8 mouse cellular contexts compared by ENCODE assay signal in genomic region chr12:16568496-16568895, GRCm38 (mm10). TPM values are rescaled to one million over a fixed set of nuclear protein-coding genes. Genes with fewer than 3 reads are reported as not detected.
A peak's percentile ranks its signal among the peaks of the same experiment; 100 is the strongest.
DNase-seq lines count a peak whose midpoint lies in the region; ATAC-seq and TF ChIP-seq lines count a peak whose summit lies in the region.

No protein-coding gene starts in this region.

- TF ChIP-seq POLR2A in testis, adult 2 months (IDR thresholded peaks at IDR 0.05; ENCODE audit: control insufficient read depth, low read depth, low read length) = no peak

- WGBS in forebrain, embryonic 13.5 days = 27% methylated on average over 4 of the region's 4 CpGs
- WGBS in liver, embryonic 14.5 days (ENCODE audit: insufficient replicate concordance) = 24% methylated on average over 4 of the region's 4 CpGs
- WGBS in neural tube, embryonic 12.5 days = 32% methylated on average over 4 of the region's 4 CpGs

- no peaks in the 10 kb centered on the region for H3K27me3 ChIP-seq in testis, adult 2 months (ENCODE audit: control insufficient read depth, insufficient read depth, low read length)
- H3K27me3 ChIP-seq in forebrain, embryonic 13.5 days = no peaks in the 10 kb centered on the region
- no peaks in the 10 kb centered on the region for H3K27me3 ChIP-seq in liver, embryonic 14.5 days (ENCODE audit: control insufficient read depth, insufficient read depth, low read length)
- H3K27me3 ChIP-seq in neural tube, embryonic 12.5 days (replicated peaks) = no peaks in the 10 kb centered on the region

- TF ChIP-seq EP300 in liver, embryonic 14.5 days (IDR thresholded peaks at IDR 0.05; ENCODE audit: low read depth) = no peak

- no peak overlapping the region for H3K4me3 ChIP-seq in testis, adult 2 months (ENCODE audit: control insufficient read depth, low read depth, low read length)
- H3K4me3 ChIP-seq in forebrain, embryonic 13.5 days = no peak overlapping the region
- H3K4me3 ChIP-seq in liver, embryonic 14.5 days (ENCODE audit: insufficient read depth in 1 of 2, low read depth in 2 of 2, low read length in 2 of 2) = no peak overlapping the region
- H3K4me3 ChIP-seq in neural tube, embryonic 12.5 days = no peak overlapping the region

- no peaks in the 10 kb centered on the region; the same call in 1 of the 2 replicates for H3K4me1 ChIP-seq in testis, adult 2 months (ENCODE audit: control insufficient read depth, insufficient read depth, low read length)
- H3K4me1 ChIP-seq in forebrain, embryonic 13.5 days = no peaks in the 10 kb centered on the region
- H3K4me1 ChIP-seq in liver, embryonic 14.5 days (replicated peaks; ENCODE audit: control insufficient read depth in 2 of 2, insufficient read depth in 2 of 2, low read length in 1 of 2) = no peaks in the 10 kb centered on the region
- no peaks in the 10 kb centered on the region; the same call in 1 of the 2 replicates for H3K4me1 ChIP-seq in neural tube, embryonic 12.5 days

- DNase-seq in testis, postnatal 14 days (ENCODE audit: low spot score) = no peak
- peak; percentile 66 for DNase-seq in c-Kit-positive CD71-negative TER-119-negative erythroid progenitor cells, embryonic 14.5 days (ENCODE audit: low read depth)
- DNase-seq in liver, embryonic 14.5 days (ENCODE audit: low read depth in 3 of 3, low spot score in 3 of 3) = peak; percentile 34 to 57 (median 42)
- DNase-seq in yolk sac, embryonic 10.5 days (ENCODE audit: low spot score) = peak; percentile 44

- peak; percentile 24; the same call in 1 of the 2 replicates for TF ChIP-seq CTCF in testis, adult 2 months (IDR thresholded peaks at IDR 0.05; ENCODE audit: control insufficient read depth, insufficient read depth, insufficient replicate concordance, low read depth, low read length)
- TF ChIP-seq CTCF in liver, embryonic 14.5 days (IDR thresholded peaks at IDR 0.05; ENCODE audit: low read depth) = peak; percentile 87

- no peak overlapping the region for H3K4me2 ChIP-seq in forebrain, embryonic 13.5 days
- H3K4me2 ChIP-seq in liver, embryonic 14.5 days (ENCODE audit: low read depth) = no peak overlapping the region
- no peak overlapping the region for H3K4me2 ChIP-seq in neural tube, embryonic 12.5 days (replicated peaks)

- no peak overlapping the region for H3K9ac ChIP-seq in forebrain, embryonic 13.5 days
- H3K9ac ChIP-seq in liver, embryonic 14.5 days (replicated peaks) = no peak overlapping the region
- H3K9ac ChIP-seq in neural tube, embryonic 12.5 days = no peak overlapping the region

- no peaks in the 10 kb centered on the region for H3K9me3 ChIP-seq in forebrain, embryonic 13.5 days (replicated peaks)
- no peaks in the 10 kb centered on the region for H3K9me3 ChIP-seq in liver, embryonic 14.5 days (ENCODE audit: control insufficient read depth, low read length)
- no peaks in the 10 kb centered on the region for H3K9me3 ChIP-seq in neural tube, embryonic 12.5 days

- no peaks in the 10 kb centered on the region for H3K36me3 ChIP-seq in testis, adult 2 months (ENCODE audit: control insufficient read depth, insufficient read depth, low read length)
- H3K36me3 ChIP-seq in forebrain, embryonic 13.5 days (ENCODE audit: poor library complexity, severe bottlenecking) = peaks cover 55% of the 10 kb centered on the region
- H3K36me3 ChIP-seq in liver, embryonic 14.5 days (replicated peaks; ENCODE audit: control insufficient read depth, insufficient read depth, low read depth) = peaks cover 10% of the 10 kb centered on the region
- peaks cover 47% of the 10 kb centered on the region for H3K36me3 ChIP-seq in neural tube, embryonic 12.5 days

- peak; percentile 77 for ATAC-seq in forebrain, embryonic 13.5 days
- ATAC-seq in inflammation-experienced regulatory T-cells, adult 6 months = peak; percentile 78
- ATAC-seq in liver, embryonic 14.5 days (ENCODE audit: insufficient read depth) = peak; percentile 51; the same call in 1 of the 2 replicates
- 0 out of 2 replicates have a peak, but pooled peaks have one; percentile 56 for ATAC-seq in neural tube, embryonic 12.5 days (ENCODE audit: low FRiP score, low read depth)

- no peak overlapping the region for H3K27ac ChIP-seq in testis, adult 2 months (ENCODE audit: control insufficient read depth, insufficient read depth, low read depth, low read length)
- no peak overlapping the region for H3K27ac ChIP-seq in forebrain, embryonic 13.5 days
- no peak overlapping the region for H3K27ac ChIP-seq in liver, embryonic 14.5 days
- H3K27ac ChIP-seq in neural tube, embryonic 12.5 days = no peak overlapping the region

RNA-seq across cellular contexts. Expression of gene Lpin1, which starts 42.3 kb away (rescaled TPM):
- 300 and 301 TPM in 2 replicates for polyA plus RNA-seq in testis, adult 2 months (2012; rRNA removed)
- 11.7 and 12.1 TPM in 2 replicates for polyA plus RNA-seq in forebrain, embryonic 13.5 days (2015; fragmentation: Nextera tagmentation; extraction: Ambion mirVana)
- 10 to 100 TPM in 2 of 3 experiments, 1 to 10 TPM in 1; 9.4 to 29.1 (median 16.7) TPM for polyA plus RNA-seq in inflammation-experienced regulatory T-cells, adult 6 months (2017; shearing (Covaris generic))
- polyA plus RNA-seq in liver, embryonic 14.5 days (2012; rRNA removed) = 5.5 and 5.8 TPM in 2 replicates
- polyA plus RNA-seq in liver, embryonic 14.5 days (2014; fragmentation: Nextera tagmentation; extraction: Ambion mirVana) = 4.8 and 6.2 TPM in 2 replicates
- 15.2 and 15.6 TPM in 2 replicates for polyA plus RNA-seq in neural tube, embryonic 12.5 days (2016; fragmentation: Nextera tagmentation; extraction: Ambion mirVana)
